Mouse (Mus musculus) erythroid progenitor cell, adult 5-6 weeks (primary cell): ENCODE data around the gene Samd1. TPM values are rescaled to one million over a fixed set of nuclear protein-coding genes. Genes with fewer than 3 reads are reported as not detected.
A peak's percentile ranks its signal among the peaks of the same experiment; 100 is the strongest.

ENCODE experiments used
- ATAC-seq: replicated peaks from 2 replicates; pipeline ENCODE4 v1.8.0; 2016; ENCODE audit warnings: moderate number of reproducible peaks, mild to moderate bottlenecking, moderate TSS enrichment, inconsistent platforms; ENCODE audit not compliant: poor library complexity, low FRiP score, severe bottlenecking
- total RNA-seq, 2 experiments: library from RNA; stranded (forward) in 1 of 2; stranded (reverse) in 1 of 2; fragments of 150-400 nt in 1 of 2; fragments of 186-747, 209-891 nt in 1 of 2; gene quantifications; 2 replicates each; pipeline versions ENCODE4 v1.2.3 to v1.2.4; 2015 to 2017; ENCODE audit warnings: low replicate concordance in 2 of 2

Gene Samd1
- total RNA-seq, 2 experiments from 2014 or later, result 51.6 to 114 TPM

DNA sequence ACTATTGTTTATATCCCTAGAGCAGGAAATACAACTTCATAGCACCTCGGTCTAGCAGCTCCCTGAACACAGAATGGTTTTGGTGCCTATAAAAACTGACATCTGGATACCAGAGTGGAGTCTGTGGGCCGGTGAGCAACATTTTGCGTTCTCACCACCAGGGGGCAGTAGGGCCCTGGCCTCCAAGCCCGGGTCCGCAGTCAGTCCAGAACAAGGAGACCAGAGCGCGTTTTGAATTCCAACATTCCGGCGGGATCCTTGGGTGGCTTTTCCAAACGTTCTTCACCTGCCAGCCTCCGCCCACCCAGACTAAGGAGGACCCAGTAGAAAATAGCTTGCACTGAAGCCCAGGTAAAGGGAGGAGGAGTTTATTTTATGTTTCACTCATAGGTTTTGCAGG lies 12.4 kb downstream of the Samd1 start:
- peak; percentile 77 for ATAC-seq

DNA sequence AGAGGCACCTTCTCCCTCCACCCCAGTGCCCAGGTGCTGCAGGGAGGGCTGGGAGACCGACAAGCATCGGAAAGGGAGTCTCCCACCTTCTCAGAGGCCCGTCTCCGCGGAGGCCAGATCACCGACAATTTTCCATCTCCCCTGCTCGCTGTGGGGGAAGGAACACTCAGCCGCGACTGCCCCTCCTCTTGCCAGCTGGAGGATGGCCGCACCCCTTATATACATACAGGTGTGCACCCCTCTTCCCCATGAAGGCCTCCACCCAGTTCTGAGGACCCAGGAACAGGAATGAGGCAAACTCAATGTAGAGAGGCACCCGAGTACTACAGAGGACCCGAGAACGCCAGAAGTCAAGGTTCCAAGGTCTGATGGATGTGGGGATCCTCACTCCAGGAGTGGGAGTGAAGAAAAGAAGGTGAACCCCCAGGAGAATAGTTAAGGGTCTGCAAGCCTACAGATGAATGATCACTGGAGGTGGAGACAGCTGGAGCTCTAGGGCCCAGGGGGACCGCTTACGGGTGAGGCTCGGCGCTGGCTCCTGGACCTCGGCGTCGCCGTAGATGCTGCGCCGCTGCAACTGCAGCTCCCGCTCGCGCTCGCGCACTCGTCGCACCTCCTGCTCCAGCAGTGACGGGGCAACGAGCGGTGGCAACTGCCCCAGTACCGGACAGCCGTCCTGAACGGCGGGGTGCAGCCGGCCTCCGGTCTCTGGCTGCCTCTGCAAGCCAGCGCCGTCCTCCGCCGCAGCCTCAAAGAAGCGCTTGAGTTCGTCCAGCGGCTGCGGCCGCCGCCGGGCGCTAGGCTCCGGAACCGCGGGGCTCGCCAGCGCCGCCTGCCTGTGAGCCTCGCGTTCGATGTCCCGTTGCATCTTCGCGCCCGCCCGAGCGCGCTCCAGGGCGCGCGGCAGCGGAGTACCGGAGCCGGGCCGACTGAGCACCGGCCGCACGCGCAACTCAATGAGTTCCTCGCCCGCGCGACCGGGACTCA lies 13.4 kb downstream of the Samd1 start:
- peak; percentile 71 for ATAC-seq

GRCm38 (mm10) chr8:84011705-84012498 lies 14.4 kb downstream of the Samd1 start, which contains the start of gene 2210011C24Rik:
Gene 2210011C24Rik (minus strand): TSS chr8:84012171.
- no peak for ATAC-seq

DNA sequence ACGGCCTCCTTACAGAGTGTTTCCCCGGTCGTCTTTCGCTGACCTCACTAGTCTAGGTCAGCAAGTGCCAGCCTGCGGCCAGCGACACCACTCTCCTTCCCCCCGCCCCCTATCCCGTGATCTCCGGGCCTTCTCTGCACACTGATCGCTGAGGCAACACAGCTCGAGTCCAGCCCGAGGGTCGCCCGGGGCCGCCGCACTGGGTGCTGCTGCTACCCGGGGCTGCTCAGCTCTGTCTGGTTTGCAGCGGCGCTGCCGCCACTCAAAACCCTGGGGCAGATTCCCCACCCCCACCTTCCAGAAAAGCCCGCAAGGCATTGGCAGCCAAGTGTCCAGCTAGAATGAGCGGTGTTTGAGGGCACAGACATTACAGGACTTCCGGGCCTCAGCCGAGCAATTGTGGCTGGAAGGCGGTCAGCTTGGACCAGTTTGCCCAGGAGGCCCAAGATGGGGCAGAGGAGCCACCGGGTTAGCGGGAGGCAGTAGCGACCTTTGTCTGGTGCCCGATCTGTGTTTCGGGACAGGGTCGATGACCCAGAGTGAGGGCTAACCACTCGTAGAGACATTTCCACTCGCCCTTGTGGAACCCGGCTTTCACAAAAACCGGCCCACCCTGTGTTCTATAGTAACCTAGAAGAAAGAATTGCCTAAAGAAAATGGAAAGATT lies 15.2 kb downstream of the Samd1 start:
- no peak for ATAC-seq

- no peak for ATAC-seq
Observed at GRCm38 (mm10) chr8:84015833-84016232, 18.4 kb downstream of the Samd1 start.

- no peak for ATAC-seq
Observed at GRCm38 (mm10) chr8:84019738-84020137, 22.3 kb downstream of the Samd1 start.

- ATAC-seq, result no peak
Observed at GRCm38 (mm10) chr8:84021096-84021495, 23.6 kb downstream of the Samd1 start, which contains the start of gene Palm3. Gene Palm3 (plus strand): TSS chr8:84021471.

DNA sequence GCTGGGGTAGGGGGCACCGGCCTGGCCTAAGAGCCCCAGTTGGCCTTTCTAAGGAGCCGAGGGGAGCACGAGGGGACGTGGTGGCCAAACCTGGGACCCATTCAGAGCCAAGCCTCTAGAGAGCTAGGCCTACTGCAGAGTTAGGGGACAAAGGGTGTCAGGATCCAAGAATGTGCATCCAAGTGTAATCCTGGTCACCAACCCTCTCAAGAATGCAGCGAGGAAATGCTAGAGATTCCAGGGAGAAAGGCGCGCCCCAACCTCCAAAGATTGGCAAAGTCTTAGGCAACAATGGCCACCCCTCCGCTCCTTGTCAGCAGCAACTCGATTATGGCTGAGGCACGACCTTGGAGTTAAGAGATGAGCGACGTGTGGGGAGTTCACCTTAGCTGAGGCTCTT lies 24.1 kb downstream of the Samd1 start:
- ATAC-seq, result no peak

GRCm38 (mm10) chr8:84023085-84023484 lies 25.6 kb downstream of the Samd1 start:
- ATAC-seq, result no peak

DNA sequence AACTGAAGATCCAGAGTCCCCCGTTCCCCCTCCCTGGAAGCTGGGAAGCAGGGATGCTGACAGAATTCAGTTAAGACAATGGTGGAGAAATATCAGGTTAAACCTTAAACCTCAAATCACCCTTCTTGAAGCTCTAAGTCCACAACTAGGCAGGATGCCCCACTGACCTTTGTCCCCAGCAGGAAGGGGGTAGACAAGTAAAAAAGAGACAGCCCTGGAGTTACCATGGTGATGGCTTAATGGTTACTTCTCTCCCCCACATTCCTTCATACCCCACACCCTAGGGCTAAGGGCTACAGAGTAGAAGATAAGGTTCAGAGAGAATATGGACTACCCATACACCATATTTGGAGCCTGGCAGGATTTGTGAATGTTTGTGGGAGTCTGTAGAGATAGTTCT lies 26.2 kb downstream of the Samd1 start:
- ATAC-seq, result no peak

- ATAC-seq, result peak; percentile 52; the same call in 1 of the 2 replicates
Observed at GRCm38 (mm10) chr8:84024171-84024570, 26.7 kb downstream of the Samd1 start.

- ATAC-seq, result no peak
Observed at GRCm38 (mm10) chr8:84025863-84026262, 28.4 kb downstream of the Samd1 start.

DNA sequence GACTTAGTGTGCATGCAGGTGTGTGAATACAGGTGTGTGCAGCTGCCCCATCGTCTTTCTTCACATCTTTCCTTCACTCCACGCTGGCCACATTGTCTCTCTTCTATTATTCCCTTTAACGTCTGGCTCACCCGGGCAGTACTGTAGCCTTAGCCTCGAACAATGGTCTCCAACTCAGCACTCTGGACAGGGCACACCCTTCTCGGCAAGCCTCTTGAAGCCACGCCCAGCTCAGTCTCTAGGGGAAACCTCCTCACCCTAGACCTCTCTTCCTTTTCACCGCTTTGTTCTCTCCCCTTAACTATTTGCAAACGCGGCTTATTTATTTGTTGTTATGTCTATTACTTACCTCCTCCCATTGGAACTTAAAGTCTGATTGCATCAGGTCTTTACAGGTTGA lies 30.0 kb downstream of the Samd1 start:
- ATAC-seq, result no peak

- ATAC-seq, result no peak
Observed at GRCm38 (mm10) chr8:84029272-84029671, 31.8 kb downstream of the Samd1 start.

DNA sequence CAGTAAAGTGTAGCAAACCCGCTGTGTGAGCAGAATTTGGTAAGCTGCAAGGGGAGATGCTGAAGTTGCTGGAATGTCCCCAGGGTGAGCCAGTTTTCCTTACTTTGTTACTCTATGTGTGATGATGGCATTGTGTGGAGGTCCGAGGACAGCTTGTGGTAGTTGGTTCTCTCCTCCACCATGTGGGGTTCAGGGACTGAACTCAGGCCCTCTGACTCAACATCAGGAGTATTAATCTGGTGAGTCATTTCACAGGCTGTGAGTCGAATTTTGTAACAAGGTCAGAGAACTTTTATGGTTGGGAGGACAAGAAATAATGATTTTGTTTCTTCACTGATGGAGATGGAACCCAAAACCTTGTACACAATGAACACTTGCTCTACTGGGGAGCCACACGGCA lies 35.3 kb downstream of the Samd1 start:
- ATAC-seq, result no peak

DNA sequence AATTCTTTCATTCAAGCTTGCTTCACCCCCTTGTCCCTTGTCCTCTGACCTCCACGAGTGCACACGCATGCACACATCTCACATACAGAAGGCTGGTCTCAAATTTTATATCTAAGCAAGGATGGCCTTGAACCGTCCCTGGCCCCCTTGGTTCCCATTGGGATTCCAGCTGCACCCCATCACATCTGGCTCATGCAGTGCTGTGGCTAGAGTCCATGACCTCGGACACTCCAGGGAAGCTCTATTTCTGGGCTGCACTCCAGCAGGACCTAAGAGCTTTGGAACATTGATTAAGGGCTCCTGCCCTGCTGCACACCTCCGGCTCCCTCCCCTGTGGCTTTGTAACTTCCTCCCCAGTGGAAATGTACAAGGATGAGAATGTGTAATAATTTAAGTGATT lies 40.5 kb downstream of the Samd1 start:
- ATAC-seq, result no peak

- ATAC-seq, result 0 out of 2 replicates have a peak, but pooled peaks have one; percentile 40
Observed at GRCm38 (mm10) chr8:84039050-84039449, 41.6 kb downstream of the Samd1 start.

- peak; percentile 56; the same call in 1 of the 2 replicates for ATAC-seq
Observed at GRCm38 (mm10) chr8:84042066-84042947, 44.8 kb downstream of the Samd1 start, which contains the start of gene Il27ra. Gene Il27ra (minus strand): TSS chr8:84042589.

DNA sequence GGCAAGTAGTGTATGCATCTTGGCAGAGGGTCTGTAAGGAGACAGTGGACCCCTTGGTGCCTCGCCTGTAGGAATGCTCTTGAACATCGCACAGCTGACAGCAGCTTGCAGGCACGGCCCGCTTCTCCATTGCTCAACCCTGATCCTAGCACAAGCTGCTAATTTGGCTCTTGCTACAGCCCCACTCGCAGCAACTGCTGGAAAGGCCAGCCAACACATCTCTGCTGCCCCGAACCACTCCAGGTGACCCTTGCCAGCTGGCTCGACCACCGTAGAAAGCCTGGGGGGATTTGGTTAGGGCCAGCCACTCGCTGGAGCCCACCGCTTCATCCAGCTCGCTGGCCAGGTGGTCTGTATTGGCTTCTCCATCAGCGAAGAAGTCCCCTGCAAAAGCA lies 45.5 kb downstream of the Samd1 start:
- no peak for ATAC-seq
